Mouse (Mus musculus) forebrain, postnatal 0 days (tissue): Measurements from ENCODE around the gene Yeats2. TPM values are rescaled to one million over a fixed set of nuclear protein-coding genes. Genes with fewer than 3 reads are reported as not detected.
"Not testable (repeated sequence)": the region's sequence is repeated elsewhere in the genome, so short reads cannot be mapped to it uniquely, and the experiment has no call there.

Source experiments
- ATAC-seq: fragments of 200-750 bp; cut with Nextera tagmentation; 2 replicates; pipeline ENCODE4 v1.8.0; 2017; ENCODE audit warnings: mild to moderate bottlenecking, moderate library complexity
- DNase-seq: peaks from one replicate; pipeline ENCODE4 v3.0.0-alpha.2; 2015
- H3K27ac ChIP-seq: fragments of 300-500 bp; sonication (generic); 2 replicates; pipeline ENCODE4 v1.5.1; 2014; ENCODE audit warnings: low read depth, mild to moderate bottlenecking, antibody characterized with exemption, low read length, moderate library complexity, mixed read lengths
- H3K27me3 ChIP-seq: fragments of 300-500 bp; sonication (generic); 2 replicates; pipeline ENCODE4 v1.6.1; 2014; ENCODE audit warnings: mild to moderate bottlenecking, low read length, mixed read lengths; ENCODE audit not compliant: insufficient read depth
- H3K36me3 ChIP-seq: fragments of 300-500 bp; sonication (generic); 2 replicates; pipeline ENCODE4 v1.6.1; 2014; ENCODE audit warnings: mild to moderate bottlenecking, moderate library complexity; ENCODE audit not compliant: insufficient read depth
- H3K4me1 ChIP-seq: fragments of 300-500 bp; sonication (generic); 2 replicates; pipeline ENCODE4 v1.6.1; 2014; ENCODE audit warnings: antibody characterized with exemption; ENCODE audit not compliant: insufficient read depth
- H3K4me2 ChIP-seq: fragments of 300-500 bp; sonication (generic); 2 replicates; pipeline ENCODE4 v1.6.1; 2014; ENCODE audit warnings: low read depth, mild to moderate bottlenecking, moderate library complexity
- H3K4me3 ChIP-seq: fragments of 300-500 bp; sonication (generic); 2 replicates; pipeline ENCODE4 v1.5.1; 2014; ENCODE audit warnings: low read depth, low read length, mixed read lengths
- H3K9ac ChIP-seq: fragments of 300-500 bp; sonication (generic); 2 replicates; pipeline ENCODE4 v1.6.1; 2014; ENCODE audit warnings: mild to moderate bottlenecking
- H3K9me3 ChIP-seq: fragments of 300-500 bp; sonication (generic); 2 replicates; pipeline ENCODE4 v1.6.1; 2016; ENCODE audit warnings: low read length
- CTCF ChIP-seq: sonication (generic); IDR thresholded peaks from 2 replicates; pipeline ENCODE4 v1.5.1; 2016; ENCODE audit warnings: antibody characterized with exemption, control low read depth, low read depth
- WGBS: fragments of 180-500 bp; shearing (Covaris S2); extraction: QIAGEN DNeasy Blood & Tissue Kit; methylation state at CpG from one replicate; pipeline ENCODE4 v1.1.7; 2014; 5-methylcytosine and 5-hydroxymethylcytosine counted together
- polyA plus RNA-seq: library from polyadenylated mRNA; unstranded; fragments of >200 nt; fragmentation: Nextera tagmentation; extraction: Ambion mirVana; gene quantifications from 2 replicates; pipeline ENCODE4 v1.2.1, GENCODE M21; 2015
- total RNA-seq: library from RNA; depleted of rRNA; stranded (reverse); fragments of >200 nt; gene quantifications from 2 replicates; pipeline ENCODE4 v1.2.3, GENCODE M21; 2014

The Yeats2 gene
- total and polyA plus RNA-seq, 2 experiments from 2014 or later = 10.1 to 43.9 TPM

GRCm38 (mm10) chr16:20106996-20107395 is 33.9 kb upstream of the Yeats2 start:
- Histone ChIP-seq H3K9ac (no peak overlapping the region), H3K4me3 (no peak overlapping the region), H3K27ac (no peak overlapping the region), H3K4me2 (no peak overlapping the region), H3K27me3 (no peaks in the 10 kb centered on the region), H3K36me3 (peaks cover 55% of the 10 kb centered on the region), H3K9me3 (peaks cover 12% of the 10 kb centered on the region; the same call in 1 of the 2 replicates), H3K4me1 (no peaks in the 10 kb centered on the region; the same call in 1 of the 2 replicates)
- no peak for DNase-seq
- 95% methylated on average over 8 of the region's 8 CpGs for WGBS
- ATAC-seq = no peak
- TF ChIP-seq CTCF = no peak

- H3K9me3 ChIP-seq = no peaks in the 10 kb centered on the region
- H3K4me3 ChIP-seq = no peak overlapping the region
- ATAC-seq (no peak), DNase-seq (no peak)
- no peak overlapping the region for H3K27ac ChIP-seq
- peaks cover 49% of the 10 kb centered on the region for H3K36me3 ChIP-seq
- 96% methylated on average over 6 of the region's 6 CpGs for WGBS
- no peaks in the 10 kb centered on the region; the same call in 1 of the 2 replicates for H3K4me1 ChIP-seq
- no peak overlapping the region for H3K9ac ChIP-seq
- TF ChIP-seq CTCF = no peak
- H3K27me3 ChIP-seq = no peaks in the 10 kb centered on the region
- no peak overlapping the region for H3K4me2 ChIP-seq
Observed at GRCm38 (mm10) chr16:20108961-20109360, 31.9 kb upstream of the Yeats2 start.

GRCm38 (mm10) chr16:20112649-20113048 is 28.2 kb upstream of the Yeats2 start:
- Histone ChIP-seq H3K4me1 (no peaks in the 10 kb centered on the region; the same call in 1 of the 2 replicates), H3K4me2 (no peak overlapping the region), H3K9ac (no peak overlapping the region), H3K36me3 (peaks cover 45% of the 10 kb centered on the region), H3K9me3 (no peaks in the 10 kb centered on the region), H3K27me3 (no peaks in the 10 kb centered on the region), H3K27ac (no peak overlapping the region), H3K4me3 (no peak overlapping the region)
- ATAC-seq (no peak), DNase-seq (no peak)
- WGBS = 46% methylated on average over 2 of the region's 2 CpGs
- no peak for TF ChIP-seq CTCF

- H3K4me3 ChIP-seq = no peak overlapping the region
- H3K27ac ChIP-seq = no peak overlapping the region
- DNase-seq = no peak
- no peak for TF ChIP-seq CTCF
- H3K4me2 ChIP-seq = no peak overlapping the region
- no peaks in the 10 kb centered on the region for H3K4me1 ChIP-seq
- ATAC-seq = no peak
- no peaks in the 10 kb centered on the region for H3K27me3 ChIP-seq
- H3K9ac ChIP-seq = no peak overlapping the region
- 74% methylated on average over 4 of the region's 4 CpGs for WGBS
- peaks cover 30% of the 10 kb centered on the region for H3K36me3 ChIP-seq
- H3K9me3 ChIP-seq = no peaks in the 10 kb centered on the region
Observed at GRCm38 (mm10) chr16:20116069-20116468, 24.8 kb upstream of the Yeats2 start.

- WGBS = 85% methylated on average over 10 of the region's 10 CpGs
- H3K9ac ChIP-seq, H3K27me3 ChIP-seq, H3K4me3 ChIP-seq, H3K27ac ChIP-seq, H3K4me2 ChIP-seq, DNase-seq, ATAC-seq, H3K9me3 ChIP-seq, H3K4me1 ChIP-seq: not testable (repeated sequence)
- peaks cover 36% of the 10 kb centered on the region for H3K36me3 ChIP-seq
Observed at GRCm38 (mm10) chr16:20126319-20126883, 14.5 kb upstream of the Yeats2 start.

- WGBS = 44% methylated on average over 2 of the region's 2 CpGs
- DNase-seq (no peak), ATAC-seq (no peak)
- Histone ChIP-seq H3K27ac (no peak overlapping the region), H3K4me3 (no peak overlapping the region), H3K9me3 (no peaks in the 10 kb centered on the region), H3K27me3 (no peaks in the 10 kb centered on the region), H3K4me2 (no peak overlapping the region), H3K36me3 (peaks cover 11% of the 10 kb centered on the region; the same call in 1 of the 2 replicates), H3K9ac (no peak overlapping the region), H3K4me1 (no peaks in the 10 kb centered on the region)
- no peak for TF ChIP-seq CTCF
Observed at GRCm38 (mm10) chr16:20130397-20130796, 10.5 kb upstream of the Yeats2 start.

GRCm38 (mm10) chr16:20144568-20144967 is 3.7 kb downstream of the Yeats2 start:
- Histone ChIP-seq H3K4me1 (0 out of 2 replicates have a peak, but pooled peaks cover 3% of the 10 kb centered on the region), H3K9me3 (no peaks in the 10 kb centered on the region), H3K27ac (no peak overlapping the region), H3K4me2 (no peak overlapping the region), H3K4me3 (no peak overlapping the region), H3K9ac (no peak overlapping the region), H3K27me3 (no peaks in the 10 kb centered on the region), H3K36me3 (no peaks in the 10 kb centered on the region)
- ATAC-seq (no peak), DNase-seq (no peak)
- WGBS = 96% methylated on average over 3 of the region's 3 CpGs
- TF ChIP-seq CTCF = no peak
